Mouse (Mus musculus) ES-Bruce4 (cell line): ENCODE measurements around the gene Ndufa12. TPM values are rescaled to one million over a fixed set of nuclear protein-coding genes. Genes with fewer than 3 reads are reported as not detected.

Experiments
- H3K27ac ChIP-seq: 2 replicates; pipeline ENCODE4 v1.5.1; 2012; ENCODE audit warnings: low read length, inconsistent platforms; ENCODE audit not compliant: insufficient read depth
- H3K27me3 ChIP-seq: 2 replicates; pipeline ENCODE4 v1.6.1; 2012; ENCODE audit warnings: mild to moderate bottlenecking, low read length, inconsistent platforms; ENCODE audit not compliant: control insufficient read depth, poor library complexity, insufficient read depth, severe bottlenecking
- H3K36me3 ChIP-seq: 2 replicates; pipeline ENCODE4 v1.6.1; 2012; ENCODE audit warnings: inconsistent platforms, mild to moderate bottlenecking, low read length, moderate library complexity; ENCODE audit not compliant: control insufficient read depth, poor library complexity, insufficient read depth, severe bottlenecking
- H3K4me1 ChIP-seq: one replicate; pipeline ENCODE4 v1.8.1; 2011; ENCODE audit warnings: low read length; ENCODE audit not compliant: control insufficient read depth, insufficient read depth
- H3K4me3 ChIP-seq: 2 replicates; pipeline ENCODE4 v1.5.1; 2011; ENCODE audit warnings: low read depth, mild to moderate bottlenecking, low read length
- H3K9ac ChIP-seq: 2 replicates; pipeline ENCODE4 v1.6.1; 2012; ENCODE audit warnings: low read depth, mild to moderate bottlenecking, inconsistent platforms; ENCODE audit not compliant: poor library complexity, severe bottlenecking
- H3K9me3 ChIP-seq: replicated peaks from 2 replicates; pipeline ENCODE4 v1.6.1; 2012; ENCODE audit warnings: mild to moderate bottlenecking, low read length, inconsistent platforms; ENCODE audit not compliant: control insufficient read depth, poor library complexity, insufficient read depth, severe bottlenecking
- CTCF ChIP-seq: IDR thresholded peaks from one replicate; pipeline ENCODE4 v1.8.1; 2011; ENCODE audit warnings: low read depth, low read length
- EP300 ChIP-seq: IDR thresholded peaks from 2 replicates; pipeline ENCODE4 v1.6.1; 2011; ENCODE audit warnings: low read depth, low read length; ENCODE audit not compliant: insufficient read depth
- POLR2A ChIP-seq: IDR thresholded peaks from one replicate; pipeline ENCODE4 v1.8.1; 2011; ENCODE audit warnings: low read length; ENCODE audit not compliant: insufficient read depth
- polyA plus RNA-seq: library from polyadenylated mRNA; stranded (reverse); fragments of >200 nt; gene quantifications from 2 replicates; pipeline ENCODE4 v1.2.4, GENCODE M21; 2011; ENCODE audit warnings: low read depth; ENCODE audit not compliant: missing spikeins, insufficient read depth, insufficient read length

Ndufa12 gene
- polyA plus RNA-seq, 1 experiment: 320 TPM

DNA sequence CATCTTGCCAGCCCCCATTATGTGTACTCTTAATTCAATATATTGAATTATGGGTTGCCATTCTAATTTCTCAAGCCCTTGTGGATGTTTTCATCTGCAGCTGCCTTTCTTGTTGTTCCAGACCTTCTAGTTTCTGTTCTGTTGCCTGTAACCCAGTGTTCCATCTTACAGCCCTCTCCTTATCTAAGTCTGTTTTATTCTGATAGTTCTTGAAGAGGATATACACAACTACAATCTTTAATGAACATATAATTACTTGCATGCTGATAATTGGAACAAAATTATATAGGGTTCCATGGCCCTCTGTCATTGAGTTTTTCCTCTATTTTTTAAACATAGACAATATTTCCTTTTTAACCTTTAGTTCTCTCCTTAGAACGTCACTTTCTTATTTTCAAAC, 62.0 kb downstream of the Ndufa12 start:
- no peaks in the 10 kb centered on the region for H3K36me3 ChIP-seq
- TF ChIP-seq POLR2A: no peak
- no peak for TF ChIP-seq CTCF
- TF ChIP-seq EP300: no peak
- H3K4me3 ChIP-seq: no peak overlapping the region
- H3K9ac ChIP-seq: no peak overlapping the region
- H3K4me1 ChIP-seq: no peaks in the 10 kb centered on the region
- H3K9me3 ChIP-seq: no peaks in the 10 kb centered on the region
- no peaks in the 10 kb centered on the region for H3K27me3 ChIP-seq
- H3K27ac ChIP-seq: no peak overlapping the region

DNA sequence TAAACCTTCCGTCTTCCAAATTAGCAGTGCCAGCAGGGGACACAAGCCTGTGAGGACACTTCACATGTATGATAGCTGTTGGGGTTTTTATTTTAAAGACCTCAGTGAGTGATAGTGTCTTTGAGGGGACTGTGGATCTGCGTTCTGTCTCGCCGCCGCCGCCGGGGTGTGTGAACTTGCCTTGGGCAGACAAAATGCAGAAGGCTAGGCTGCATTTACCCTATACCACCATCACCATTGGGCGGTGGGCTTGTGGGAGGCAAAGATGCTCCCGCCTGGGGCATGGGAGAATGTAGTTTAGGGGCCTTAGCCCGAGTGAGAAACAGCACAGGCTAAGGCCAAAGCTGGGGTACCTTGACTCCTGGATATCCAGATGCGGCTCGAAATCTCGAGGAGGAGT, 64.1 kb downstream of the Ndufa12 start:
- Histone ChIP-seq H3K9ac (no peak overlapping the region; the same call in 1 of the 2 replicates), H3K27ac (no peak overlapping the region), H3K4me1 (no peaks in the 10 kb centered on the region), H3K27me3 (no peaks in the 10 kb centered on the region), H3K9me3 (no peaks in the 10 kb centered on the region), H3K36me3 (no peaks in the 10 kb centered on the region), H3K4me3 (peak overlapping the region; percentile 27)
- no peak for TF ChIP-seq EP300
- TF ChIP-seq POLR2A: no peak
- TF ChIP-seq CTCF: no peak

DNA sequence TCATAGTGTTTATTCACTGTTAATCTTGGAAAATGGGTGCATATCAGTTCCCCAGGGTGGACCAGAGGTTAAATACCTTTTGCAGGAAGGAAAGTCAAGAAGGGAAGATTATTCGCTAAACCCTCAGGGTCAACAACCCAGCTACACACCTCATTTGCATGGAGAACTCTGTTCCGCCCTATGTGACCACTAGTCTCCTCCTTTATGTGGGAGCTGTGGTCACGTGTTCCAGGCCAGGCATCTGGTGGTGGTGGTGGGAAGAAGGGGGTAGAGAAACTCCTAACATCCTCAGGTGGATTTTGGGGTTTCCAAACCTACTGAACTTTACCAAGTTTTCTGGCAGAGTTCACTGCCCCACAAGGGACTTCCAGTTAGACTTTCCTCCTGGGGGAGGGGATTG, 64.7 kb downstream of the Ndufa12 start:
- no peaks in the 10 kb centered on the region for H3K36me3 ChIP-seq
- no peak overlapping the region for H3K27ac ChIP-seq
- no peaks in the 10 kb centered on the region for H3K4me1 ChIP-seq
- H3K9ac ChIP-seq: no peak overlapping the region
- H3K9me3 ChIP-seq: no peaks in the 10 kb centered on the region
- no peaks in the 10 kb centered on the region for H3K27me3 ChIP-seq
- TF ChIP-seq CTCF: no peak
- TF ChIP-seq EP300: no peak
- TF ChIP-seq POLR2A: no peak
- no peak overlapping the region for H3K4me3 ChIP-seq

DNA sequence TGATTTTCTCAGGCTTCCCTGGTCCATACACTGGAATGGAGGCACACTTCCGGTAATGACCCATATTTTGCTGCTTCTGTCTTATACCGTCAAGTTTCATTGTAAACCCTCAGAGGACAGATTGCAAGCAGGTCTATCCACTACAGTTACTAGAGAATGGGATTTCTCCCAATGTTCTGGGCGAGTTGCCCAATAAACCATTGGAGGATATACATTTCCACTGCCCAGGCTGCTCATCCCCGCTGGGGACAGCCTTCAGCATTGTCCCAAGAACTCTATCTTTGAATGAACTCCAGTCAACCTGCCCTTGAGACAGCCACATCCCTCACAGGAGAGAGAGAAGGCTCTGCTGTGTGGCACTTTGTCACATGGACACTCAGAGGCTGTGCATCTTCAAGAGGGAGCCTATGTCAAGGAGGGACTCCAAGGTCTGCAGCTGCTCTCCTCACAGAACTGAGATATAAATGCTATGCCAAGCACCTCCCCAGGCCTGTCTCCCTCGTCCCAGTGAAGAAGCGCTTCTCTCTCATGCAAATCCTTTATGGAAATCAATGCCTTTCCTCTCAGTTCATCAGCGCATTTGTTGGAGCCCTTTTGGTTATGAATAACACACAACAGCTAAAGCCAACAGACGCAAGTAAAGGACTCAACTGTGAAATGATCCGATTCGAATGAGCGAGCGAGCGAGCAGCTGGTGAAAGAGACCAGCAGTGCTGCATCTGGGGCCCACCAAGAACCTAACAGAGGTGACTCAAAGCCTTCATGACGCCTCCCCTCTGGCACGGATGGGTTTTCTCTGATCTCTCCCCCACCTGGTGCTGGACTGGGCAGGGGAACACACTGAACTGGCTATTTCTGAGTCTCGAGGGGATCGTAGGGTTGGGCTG, 67.4 kb downstream of the Ndufa12 start:
- no peaks in the 10 kb centered on the region for H3K9me3 ChIP-seq

More for the DNA sequence above, 67.4 kb downstream of the Ndufa12 start:
- TF ChIP-seq CTCF (no peak), POLR2A (no peak), EP300 (no peak)
- Histone ChIP-seq H3K27ac (no peak overlapping the region), H3K9ac (no peak overlapping the region), H3K36me3 (no peaks in the 10 kb centered on the region), H3K4me1 (no peaks in the 10 kb centered on the region), H3K4me3 (no peak overlapping the region), H3K27me3 (no peaks in the 10 kb centered on the region)

Other genes with a start within 250 kb of the Ndufa12 start
- 15.4 and 17.3 TPM in 2 replicates for gene Vezt, start 162.9 kb upstream of the Ndufa12 start, polyA plus RNA-seq
- gene Fgd6, start 162.7 kb upstream of the Ndufa12 start, polyA plus RNA-seq: 5.3 and 5.8 TPM in 2 replicates
- gene Nr2c1, start 50.7 kb upstream of the Ndufa12 start, polyA plus RNA-seq: 8.8 and 9.2 TPM in 2 replicates
- gene Gm4792, start 100.0 kb downstream of the Ndufa12 start, polyA plus RNA-seq: not detected in 2 replicates
- 14.8 and 15.4 TPM in 2 replicates for gene Tmcc3, start 113.2 kb downstream of the Ndufa12 start, polyA plus RNA-seq